Mouse (Mus musculus) spleen, adult 2 months (tissue): ENCODE results near the gene Crim1.

Source experiments
- CTCF ChIP-seq: fragments of 200-500 bp; IDR thresholded peaks from 2 replicates; pipeline ENCODE4 v1.5.1; 2011; ENCODE audit warnings: mild to moderate bottlenecking, inconsistent platforms; ENCODE audit not compliant: insufficient read depth, insufficient read length, insufficient replicate concordance; ENCODE audit errors: extremely low read depth
- POLR2A ChIP-seq: fragments of 200-500 bp; IDR thresholded peaks from 2 replicates; pipeline ENCODE4 v1.6.1; 2011; ENCODE audit warnings: low read depth, low read length, inconsistent platforms

GRCm38 (mm10) chr17:78361939-78362728 lies 162.1 kb downstream of the Crim1 start:
- TF ChIP-seq CTCF (no peak), POLR2A (peak; percentile 21; the same call in 1 of the 2 replicates)
